Comparison of ENCODE assay signal across 9 mouse cellular contexts in genomic region chrX:99324546-99325170, GRCm38 (mm10).
DNase-seq lines count a peak whose midpoint lies in the region; ATAC-seq lines count a peak whose summit lies in the region.
"Had no signal": no experiment of that assay in that cellular context is flagged by ENCODE, and none has a peak within 500 bp of the region (broad histone marks: within the 10 kb centered on the region; RNA-seq: fewer than 3 reads in every experiment).

No protein-coding gene starts in this region.

- 65% methylated on average over 6 of the region's 6 CpGs for WGBS in hindbrain, embryonic 16.5 days
- WGBS in hindbrain, embryonic 13.5 days, result 64% methylated on average over 6 of the region's 6 CpGs

- H3K4me3 ChIP-seq in hindbrain, embryonic 16.5 days (ENCODE audit: low read length), result no peak overlapping the region
- no peak overlapping the region for H3K4me3 ChIP-seq in hindbrain, embryonic 13.5 days
- H3K4me3 ChIP-seq: left cerebral cortex, adult 2 months had no signal

- no peak for ATAC-seq in hindbrain, embryonic 16.5 days
- ATAC-seq in hindbrain, embryonic 13.5 days (ENCODE audit: low FRiP score), result no peak

- H3K36me3 ChIP-seq in hindbrain, embryonic 16.5 days (ENCODE audit: control insufficient read depth, insufficient read depth, low read length), result no peaks in the 10 kb centered on the region
- H3K36me3 ChIP-seq in hindbrain, embryonic 13.5 days, result no peaks in the 10 kb centered on the region

- H3K4me2 ChIP-seq in hindbrain, embryonic 16.5 days (ENCODE audit: low read length), result no peak overlapping the region
- H3K4me2 ChIP-seq in hindbrain, embryonic 13.5 days, result no peak overlapping the region

- peak; percentile 44 to 81 for DNase-seq in adrenal gland, adult (ENCODE audit: inconsistent age in 2 of 2, low spot score in 1 of 2)
- no peak for DNase-seq in adrenal gland, postnatal 4 days (ENCODE audit: low spot score in 2 of 2)
- DNase-seq in retina, postnatal 1 day, result peak; percentile 72
- no peak for DNase-seq in retina, embryonic 14.5 days (ENCODE audit: low spot score)
- DNase-seq in embryo, embryonic 10 days (ENCODE audit: low spot score), result no peak
- DNase-seq in ovary, postnatal 36 days (ENCODE audit: low spot score), result no peak

- H3K4me1 ChIP-seq in hindbrain, embryonic 16.5 days (ENCODE audit: control insufficient read depth, insufficient read depth, low read depth, low read length), result peaks cover 3% of the 10 kb centered on the region; the same call in 1 of the 2 replicates
- H3K4me1 ChIP-seq in hindbrain, embryonic 13.5 days (replicated peaks), result peaks cover 19% of the 10 kb centered on the region

- H3K27me3 ChIP-seq in hindbrain, embryonic 16.5 days (replicated peaks; ENCODE audit: control insufficient read depth, insufficient read depth, low read length), result peaks cover 6% of the 10 kb centered on the region; the same call in 1 of the 2 replicates
- H3K27me3 ChIP-seq in hindbrain, embryonic 13.5 days, result peaks cover 58% of the 10 kb centered on the region

- no peaks in the 10 kb centered on the region for H3K9me3 ChIP-seq in hindbrain, embryonic 16.5 days (ENCODE audit: control insufficient read depth, low read length)
- H3K9me3 ChIP-seq in hindbrain, embryonic 13.5 days, result no peaks in the 10 kb centered on the region

- no peak overlapping the region for H3K9ac ChIP-seq in hindbrain, embryonic 16.5 days (ENCODE audit: low read depth, low read length)
- H3K9ac ChIP-seq in hindbrain, embryonic 13.5 days, result no peak overlapping the region

- H3K27ac ChIP-seq in hindbrain, embryonic 16.5 days (ENCODE audit: low read depth, low read length), result peak overlapping the region; percentile 40; the same call in 1 of the 2 replicates
- H3K27ac ChIP-seq in hindbrain, embryonic 13.5 days, result no peak overlapping the region
- H3K27ac ChIP-seq: left cerebral cortex, adult 2 months had no signal

Comparison
In these comparisons a context has a peak if more than half of its experiments do, and no peak if none do; other contexts are left out.
1. DNase-seq: peak in adrenal gland, adult (2 of 2) and retina, postnatal 1 day (single experiment); none in adrenal gland, postnatal 4 days (0 of 2), retina, embryonic 14.5 days (single experiment), embryo, embryonic 10 days (single experiment) and ovary, postnatal 36 days (single experiment).